In genomic region chr2:174283341-174283740, GRCm38 (mm10) we compare ENCODE assay signal across 8 mouse cellular contexts. TPM values are rescaled to one million over a fixed set of nuclear protein-coding genes. Genes with fewer than 3 reads are reported as not detected.
A peak's percentile ranks its signal among the peaks of the same experiment; 100 is the strongest.
DNase-seq lines count a peak whose midpoint lies in the region; ATAC-seq and TF ChIP-seq lines count a peak whose summit lies in the region.
"Had no signal": no experiment of that assay in that cellular context is flagged by ENCODE, and none has a peak within 500 bp of the region (broad histone marks: within the 10 kb centered on the region; RNA-seq: fewer than 3 reads in every experiment).

No protein-coding gene starts in this region.

- H3K4me1 ChIP-seq in lung, postnatal 0 days (ENCODE audit: insufficient read depth, low read depth, low read length) = no peaks in the 10 kb centered on the region
- no peaks in the 10 kb centered on the region for H3K4me1 ChIP-seq in lung, adult 2 months (ENCODE audit: control insufficient read depth, insufficient read depth, low read length)
- H3K4me1 ChIP-seq in forebrain, postnatal 0 days (ENCODE audit: insufficient read depth) = no peaks in the 10 kb centered on the region
- no peaks in the 10 kb centered on the region; the same call in 1 of the 2 replicates for H3K4me1 ChIP-seq in liver, embryonic 13.5 days (replicated peaks)

- H3K9ac ChIP-seq in lung, postnatal 0 days (replicated peaks; ENCODE audit: low read depth) = no peak overlapping the region
- no peak overlapping the region for H3K9ac ChIP-seq in forebrain, postnatal 0 days
- H3K9ac ChIP-seq in liver, embryonic 13.5 days = no peak overlapping the region

- H3K27ac ChIP-seq in lung, postnatal 0 days (ENCODE audit: low read length) = no peak overlapping the region
- no peak overlapping the region for H3K27ac ChIP-seq in forebrain, postnatal 0 days (ENCODE audit: low read depth, low read length)
- no peak overlapping the region for H3K27ac ChIP-seq in liver, embryonic 13.5 days

- no peak overlapping the region for H3K4me3 ChIP-seq in lung, postnatal 0 days (ENCODE audit: low read depth, low read length)
- H3K4me3 ChIP-seq in lung, adult 2 months (replicated peaks; ENCODE audit: extremely low read depth, low read depth, low read length) = no peak overlapping the region
- peak overlapping the region; percentile 12; the same call in 1 of the 2 replicates for H3K4me3 ChIP-seq in forebrain, postnatal 0 days (ENCODE audit: low read depth, low read length)
- no peak overlapping the region for H3K4me3 ChIP-seq in liver, embryonic 13.5 days (replicated peaks)

- peaks cover 26% of the 10 kb centered on the region for H3K27me3 ChIP-seq in lung, postnatal 0 days (replicated peaks; ENCODE audit: insufficient read depth, low read length)
- peaks cover 40% of the 10 kb centered on the region for H3K27me3 ChIP-seq in forebrain, postnatal 0 days (ENCODE audit: insufficient read depth, low read length)
- peaks cover 53% of the 10 kb centered on the region for H3K27me3 ChIP-seq in liver, embryonic 13.5 days

- 63% methylated on average over 11 of the region's 11 CpGs for WGBS in lung, postnatal 0 days
- 54% methylated on average over 11 of the region's 11 CpGs for WGBS in lung, adult 2 months
- 46% methylated on average over 11 of the region's 11 CpGs for WGBS in forebrain, postnatal 0 days
- WGBS in liver, embryonic 13.5 days (ENCODE audit: insufficient replicate concordance) = 46% methylated on average over 11 of the region's 11 CpGs

- ATAC-seq in lung, postnatal 0 days = no peak
- ATAC-seq in forebrain, postnatal 0 days = no peak
- ATAC-seq in liver, embryonic 13.5 days (ENCODE audit: low read depth) = no peak

- no peaks in the 10 kb centered on the region for H3K36me3 ChIP-seq in lung, postnatal 0 days (ENCODE audit: insufficient read depth, low read length)
- H3K36me3 ChIP-seq in forebrain, postnatal 0 days (ENCODE audit: insufficient read depth) = peaks cover 41% of the 10 kb centered on the region
- H3K36me3 ChIP-seq in liver, embryonic 13.5 days = peaks cover 89% of the 10 kb centered on the region

- TF ChIP-seq POLR2A in lung, adult 2 months (IDR thresholded peaks at IDR 0.05; ENCODE audit: borderline replicate concordance, extremely low read depth, low read depth, low read length) = no peak

- peak overlapping the region; percentile 30; the same call in 1 of the 2 replicates for H3K4me2 ChIP-seq in lung, postnatal 0 days (replicated peaks; ENCODE audit: low read depth, low read length)
- peak overlapping the region; percentile 37 for H3K4me2 ChIP-seq in forebrain, postnatal 0 days (ENCODE audit: low read depth)
- H3K4me2 ChIP-seq in liver, embryonic 13.5 days = peak overlapping the region; percentile 35

- TF ChIP-seq EP300 in lung, postnatal 0 days (IDR thresholded peaks at IDR 0.05) = no peak

- H3K9me3 ChIP-seq in lung, postnatal 0 days (ENCODE audit: low read length) = no peaks in the 10 kb centered on the region
- no peaks in the 10 kb centered on the region for H3K9me3 ChIP-seq in forebrain, postnatal 0 days (ENCODE audit: low read length)
- H3K9me3 ChIP-seq in liver, embryonic 13.5 days (replicated peaks) = peaks cover 30% of the 10 kb centered on the region

- TF ChIP-seq CTCF in lung, postnatal 0 days (IDR thresholded peaks at IDR 0.05) = no peak
- no peak for TF ChIP-seq CTCF in lung, adult 2 months (IDR thresholded peaks at IDR 0.05; ENCODE audit: insufficient read depth, low read length)
- TF ChIP-seq CTCF in forebrain, postnatal 0 days (IDR thresholded peaks at IDR 0.05; ENCODE audit: low read depth) = no peak

- DNase-seq in lung, postnatal 0 days (ENCODE audit: low spot score) = no peak
- no peak for DNase-seq in lung, adult 2 months
- no peak for DNase-seq in forebrain, postnatal 0 days
- no peak for DNase-seq in liver, embryonic 13.5 days
- no peak for DNase-seq in layer of hippocampus, postnatal 14 days (ENCODE audit: low spot score in 2 of 2)
- no peak for DNase-seq in right cerebral cortex, adult 2 months (ENCODE audit: low spot score in 2 of 2)
- no peak for DNase-seq in adrenal gland, postnatal 36 days
- DNase-seq: cerebellum, adult 11-12 months had no signal

RNA-seq across cellular contexts. Expression of gene Gnas, which starts 0.8 kb away (rescaled TPM):
- 1,238 and 1,252 TPM in 2 replicates for polyA plus RNA-seq in lung, postnatal 0 days (2015; fragmentation: Nextera tagmentation; extraction: Ambion mirVana)
- polyA plus RNA-seq in lung, adult 2 months (2012; rRNA removed) = 897 and 1,050 TPM in 2 replicates
- 1,201 and 1,512 TPM in 2 replicates for total RNA-seq in forebrain, postnatal 0 days (2014; rRNA removed)
- 1,404 and 1,604 TPM in 2 replicates for polyA plus RNA-seq in forebrain, postnatal 0 days (2015; fragmentation: Nextera tagmentation; extraction: Ambion mirVana)
- polyA plus RNA-seq in liver, embryonic 13.5 days (2015; fragmentation: Nextera tagmentation; extraction: Ambion mirVana) = 343 and 362 TPM in 2 replicates
- total RNA-seq in layer of hippocampus, postnatal 14 days (2021) = 1,000 to 10,000 TPM; 1,917 to 1,971 TPM
- 1,000 to 10,000 TPM; 2,444 to 2,615 TPM for total RNA-seq in adrenal gland, postnatal 36 days (2021)
